Mouse (Mus musculus) lung, postnatal 0 days (tissue): Measurements from ENCODE around the gene Hcn1.

ENCODE experiments used
- CTCF ChIP-seq: IDR thresholded peaks from 2 replicates; pipeline ENCODE4 v1.5.1; 2016; ENCODE audit warnings: antibody characterized with exemption, mild to moderate bottlenecking
- EP300 ChIP-seq: IDR thresholded peaks from 2 replicates; pipeline ENCODE4 v1.6.1; 2016; ENCODE audit warnings: antibody characterized with exemption, mild to moderate bottlenecking, control low read depth

GRCm38 (mm10) chr13:117907801-117908200 is 305.7 kb downstream of the Hcn1 start:
- TF ChIP-seq CTCF (no peak), EP300 (no peak)
